Mouse (Mus musculus) regulatory T cell (primary cell): ENCODE results near the gene Utp3.
"Not testable (repeated sequence)": the region's sequence is repeated elsewhere in the genome, so short reads cannot be mapped to it uniquely, and the experiment has no call there.

Experiments used
- in situ Hi-C: fragments of 300-600 bp; cut with MboI, MseI; formaldehyde crosslinking; loops from one replicate; pipeline ENCODE4 v1.15.1; 2025; ENCODE audit warnings: high pct_unique_total_duplicates

Gene Utp3

DNA sequence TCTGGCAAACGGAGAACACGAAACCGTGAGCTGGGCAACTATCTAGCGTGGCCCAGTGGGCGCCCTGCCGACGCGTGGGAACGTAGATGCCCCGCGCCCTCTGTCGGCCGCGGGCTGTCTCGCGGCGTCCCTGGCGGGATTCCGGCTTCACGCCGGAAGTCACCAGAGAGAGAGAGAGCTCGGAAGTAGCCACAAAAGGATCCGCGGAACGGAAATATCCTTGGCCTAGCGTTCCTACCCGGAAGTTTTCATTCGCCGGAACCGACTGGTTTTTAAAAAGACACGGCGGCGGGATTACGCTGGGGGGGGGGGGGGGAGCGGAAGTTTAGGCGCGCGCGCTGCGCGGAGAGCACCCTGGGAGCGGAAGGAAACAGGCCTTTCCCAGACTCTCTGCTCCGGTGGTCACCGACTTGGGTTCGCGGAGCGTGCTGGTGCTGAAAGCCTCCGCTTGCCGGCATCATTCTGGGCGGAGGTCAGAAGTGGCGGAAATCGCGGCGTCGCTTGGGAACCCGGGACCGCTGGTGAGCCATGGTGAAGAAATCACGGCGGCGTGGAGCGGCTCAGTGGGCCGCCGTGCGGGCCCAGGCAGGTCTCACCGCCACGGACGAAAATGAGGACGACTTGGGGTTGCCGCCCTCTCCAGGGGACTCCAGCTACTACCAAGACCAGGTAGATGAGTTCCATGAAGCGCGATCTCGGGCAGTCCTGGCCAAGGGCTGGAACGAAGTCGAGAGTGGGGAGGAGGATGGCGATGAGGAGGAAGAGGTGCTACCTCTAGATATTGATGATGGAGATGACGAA is at the start of gene Utp3:
Utp3 (plus strand) TSS at position 377 of the 801 bp plus-strand sequence.
- in situ Hi-C loops: no loop called here

DNA sequence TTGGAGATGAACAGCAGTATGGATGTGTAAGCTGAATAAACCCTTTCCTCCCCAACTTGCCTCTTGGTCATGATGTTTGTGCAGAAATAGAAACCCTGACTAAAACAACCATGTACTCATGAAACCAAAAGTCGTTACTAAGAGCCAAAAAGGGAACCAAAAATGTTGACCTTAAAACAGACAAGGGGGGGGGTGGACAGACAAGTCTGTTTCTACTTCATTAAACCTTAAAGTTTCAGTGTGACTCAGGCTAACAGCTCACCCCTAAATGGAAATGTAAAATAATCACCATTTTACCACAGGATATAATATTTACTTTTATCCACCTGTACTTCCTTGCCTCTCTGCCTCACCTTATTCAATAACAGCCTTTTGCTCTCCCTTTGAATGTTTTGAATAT is 45.7 kb upstream of the Utp3 start:
- in situ Hi-C loops: no loop called here

DNA sequence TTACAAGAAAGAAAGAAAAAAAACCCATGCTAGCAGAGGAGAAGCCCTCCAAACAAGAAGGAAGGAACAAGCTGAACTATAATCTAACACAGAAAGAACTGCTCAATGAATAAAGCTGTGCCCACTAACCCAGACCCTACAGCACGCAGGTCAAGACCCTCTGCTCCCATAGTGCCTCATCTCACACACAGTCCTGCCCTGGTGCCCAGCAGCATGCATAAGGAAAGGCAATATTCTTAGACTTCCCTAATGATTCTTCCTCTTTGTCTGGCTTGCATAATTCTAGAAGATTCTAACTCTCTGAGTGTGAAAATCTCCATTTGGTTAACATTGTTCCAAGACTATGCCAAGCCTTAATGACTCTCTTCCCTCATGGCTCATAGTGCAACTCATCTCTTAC is 45.3 kb upstream of the Utp3 start:
- in situ Hi-C loops: no loop called here

DNA sequence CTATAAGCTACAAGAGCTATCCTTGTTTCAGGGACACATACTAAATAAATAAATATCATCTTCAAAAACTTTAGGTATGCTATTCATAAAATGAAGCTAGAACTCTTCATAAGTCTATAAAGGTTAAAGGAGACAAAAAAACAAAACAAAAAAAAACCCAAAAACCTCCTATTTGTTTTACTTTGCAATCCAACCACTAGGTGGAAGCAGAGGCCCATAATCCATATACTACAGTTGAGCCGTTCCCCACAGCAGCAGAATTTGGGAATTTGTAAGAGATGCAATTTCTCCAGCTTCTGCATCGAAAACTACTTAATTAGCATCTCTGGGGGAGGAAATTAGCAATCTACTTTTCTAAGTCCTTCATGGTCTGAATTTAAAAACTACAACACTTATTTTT is 35.0 kb upstream of the Utp3 start:
- in situ Hi-C loops: no loop called here

DNA sequence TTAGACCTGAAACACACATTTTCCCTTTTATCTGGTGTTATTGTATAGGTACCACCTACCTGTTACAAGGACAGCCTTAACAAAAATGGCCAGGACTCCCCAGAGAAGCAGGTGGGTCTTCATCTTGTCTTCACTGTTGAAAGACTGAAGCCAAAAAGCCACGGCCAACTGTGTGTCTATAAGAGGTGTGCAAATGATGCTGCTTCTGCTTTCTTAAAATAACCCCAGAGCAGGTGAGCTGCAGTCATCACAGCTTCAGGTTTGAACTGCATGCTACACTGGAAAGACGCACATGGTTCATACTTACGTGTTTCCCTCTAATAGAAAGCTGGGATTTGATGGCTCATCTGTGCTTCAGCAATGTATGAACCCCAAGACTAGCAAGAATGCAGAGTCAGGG is 26.6 kb upstream of the Utp3 start, which contains the start of gene Jchain:
Jchain (minus strand) TSS at position 235 of the 400 bp plus-strand sequence.
- in situ Hi-C loops: no loop called here

DNA sequence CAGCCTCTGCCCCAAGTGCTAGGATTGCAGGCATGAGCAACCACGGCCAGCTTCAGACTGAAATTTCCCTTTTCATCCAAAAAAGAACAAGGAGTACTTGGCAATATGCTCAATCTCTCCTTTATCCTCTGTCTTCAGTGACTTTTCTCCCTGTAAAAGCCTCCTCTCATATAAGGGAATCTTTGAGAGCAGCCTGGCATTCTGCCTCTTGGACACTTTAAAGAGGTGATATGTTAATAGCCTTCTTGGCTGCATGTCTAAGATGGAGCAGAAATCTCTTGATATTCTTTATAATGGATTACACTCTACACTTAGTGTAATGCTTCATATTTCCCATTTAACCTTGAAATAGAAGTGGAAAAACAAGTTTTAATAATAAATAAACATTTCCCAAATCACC is 23.4 kb upstream of the Utp3 start:
- in situ Hi-C loops: no loop called here

DNA sequence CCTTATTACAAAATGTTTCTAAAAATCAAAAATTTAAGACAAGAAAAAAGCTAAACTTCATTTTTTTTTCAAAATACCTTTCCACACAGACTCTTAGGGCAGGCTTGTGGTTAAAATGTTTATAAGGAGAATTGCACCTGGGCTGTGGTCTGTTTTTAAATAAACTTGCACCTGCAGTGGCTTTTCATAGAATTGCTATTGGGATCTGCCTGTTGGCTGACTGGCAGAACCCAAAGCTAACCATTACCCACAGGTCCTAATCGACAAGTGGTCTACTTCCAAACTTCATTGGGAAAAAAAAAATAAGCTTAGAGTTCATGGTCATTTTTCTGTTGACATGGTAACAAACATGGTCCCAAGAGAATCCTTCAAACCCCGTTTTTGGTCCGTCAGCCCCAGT is 19.6 kb upstream of the Utp3 start:
- in situ Hi-C loops: no loop called here

DNA sequence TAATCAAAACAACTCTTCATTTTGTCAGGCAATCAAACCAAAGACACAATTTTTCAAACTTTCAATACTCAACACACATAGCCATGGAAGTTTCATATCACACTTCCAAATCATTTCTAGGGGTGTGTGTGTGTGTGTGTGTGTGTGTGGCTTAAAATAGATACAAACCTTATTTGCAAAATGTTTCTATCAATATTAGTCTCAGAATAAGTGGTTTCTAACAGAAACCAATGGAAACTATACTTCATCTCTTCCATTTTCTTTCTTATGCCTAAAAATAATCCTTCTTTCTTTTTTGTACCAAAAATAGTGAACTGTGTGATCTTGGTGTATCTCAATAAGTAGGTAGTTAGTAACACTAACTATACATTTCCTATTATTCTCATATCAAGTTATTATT is 13.4 kb upstream of the Utp3 start:
- in situ Hi-C loops: no loop called here

DNA sequence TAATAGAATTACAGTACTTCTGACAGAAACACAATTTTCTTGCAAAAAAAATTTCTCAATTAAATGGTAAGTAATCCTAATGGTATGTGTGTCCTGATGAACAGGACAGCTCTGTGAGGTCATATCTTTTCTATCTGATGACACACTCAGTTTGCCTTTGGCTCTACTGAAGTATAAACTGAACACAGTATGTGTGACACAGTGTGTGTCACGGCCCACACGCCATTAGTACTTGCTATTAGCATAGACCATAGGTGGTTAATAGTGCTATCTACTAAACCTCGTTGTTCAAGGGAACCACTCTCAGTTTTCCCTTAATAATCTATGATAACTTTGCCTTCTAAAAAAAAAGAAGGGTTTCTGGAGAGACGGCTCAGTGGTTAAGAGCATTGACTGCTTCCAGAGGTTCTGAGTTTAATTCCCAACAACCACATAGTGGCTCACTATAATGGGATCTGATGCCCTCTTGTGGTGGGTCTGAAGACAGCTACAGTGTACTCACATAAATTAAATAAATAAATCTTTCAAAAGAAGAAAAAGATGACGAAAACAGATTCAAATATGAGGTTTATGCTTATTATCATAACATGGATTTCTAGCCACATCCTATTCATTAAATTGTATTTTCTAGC is 11.5 kb upstream of the Utp3 start:
- in situ Hi-C loops: no loop called here

DNA sequence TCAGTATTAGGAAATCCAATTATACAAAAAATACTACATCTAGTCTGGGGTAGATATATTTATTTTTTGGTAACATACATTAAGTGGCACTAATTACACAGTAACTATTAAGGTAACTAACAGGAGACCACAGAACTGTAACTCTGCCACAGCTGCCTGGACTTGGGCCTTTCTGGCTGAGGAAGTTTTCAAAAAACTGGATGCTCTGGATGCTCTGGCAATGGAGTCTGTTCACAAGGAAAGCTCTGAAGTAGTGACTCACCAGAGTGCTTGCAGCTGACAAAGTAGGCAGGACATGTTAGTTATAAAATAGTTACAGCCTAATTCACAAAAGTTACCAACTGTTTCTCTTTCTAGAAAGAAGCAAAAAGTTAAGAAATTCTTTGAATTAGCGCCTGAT is 9.9 kb upstream of the Utp3 start:
- in situ Hi-C loops: not testable (repeated sequence)

DNA sequence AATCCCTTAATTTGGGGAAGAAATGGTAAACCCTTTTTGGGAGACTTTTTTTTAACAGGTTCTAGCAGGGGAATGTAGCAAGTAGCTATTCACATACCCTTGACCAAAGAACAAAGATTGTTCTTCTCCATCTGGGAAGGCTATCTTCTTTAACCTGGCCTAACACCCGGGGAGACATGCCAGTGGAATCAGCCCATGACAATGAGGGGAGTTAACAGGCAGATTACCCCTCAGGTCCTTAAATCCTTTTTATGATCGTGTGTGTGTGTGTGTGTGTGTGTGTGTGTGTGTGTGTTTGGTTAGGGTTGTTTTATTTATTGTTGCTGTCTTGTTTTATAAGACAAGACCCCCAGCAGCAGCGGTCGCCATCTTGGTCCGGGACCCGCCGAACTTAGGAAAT is 8.7 kb upstream of the Utp3 start:
- in situ Hi-C loops: no loop called here

DNA sequence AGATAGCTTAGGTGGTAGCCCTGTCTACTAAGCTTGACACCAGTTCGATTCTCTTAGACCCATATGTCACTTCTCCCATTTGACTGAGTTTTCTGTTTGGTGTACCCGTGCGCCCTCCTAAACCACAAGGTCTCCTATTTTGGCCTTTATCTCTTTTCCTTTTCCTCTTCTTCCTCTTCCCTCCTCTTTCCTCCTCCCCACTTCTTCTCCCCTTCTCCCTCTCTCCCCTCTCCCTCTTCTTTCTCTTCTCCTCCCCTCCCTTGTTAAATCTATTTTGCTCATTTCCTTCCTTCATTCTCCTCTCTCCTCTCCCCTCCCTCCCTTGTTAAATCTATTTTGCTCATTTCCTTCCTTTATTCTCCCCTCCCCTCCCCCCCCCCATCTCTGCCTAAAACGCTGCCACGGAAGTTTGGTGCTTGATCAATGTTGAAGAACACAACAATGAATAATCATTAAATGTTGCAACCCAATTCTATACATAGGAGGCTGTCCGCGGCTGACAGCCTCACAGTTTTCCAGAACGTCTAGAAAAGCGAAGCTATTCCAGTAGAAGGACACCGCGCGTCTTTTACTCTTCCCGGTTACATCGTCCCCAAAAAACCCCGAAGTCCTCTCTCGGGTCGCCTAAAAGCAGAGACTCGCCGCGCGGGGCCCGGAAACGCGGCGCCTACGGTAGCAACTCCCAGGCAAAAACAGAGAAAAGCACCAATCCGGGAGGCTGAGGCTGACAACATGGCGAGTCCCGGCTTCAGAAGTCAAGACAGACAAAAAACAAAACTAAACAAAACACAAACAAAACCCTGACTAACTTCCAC is 784 bp upstream of the Utp3 start:
- in situ Hi-C loops: no loop called here

DNA sequence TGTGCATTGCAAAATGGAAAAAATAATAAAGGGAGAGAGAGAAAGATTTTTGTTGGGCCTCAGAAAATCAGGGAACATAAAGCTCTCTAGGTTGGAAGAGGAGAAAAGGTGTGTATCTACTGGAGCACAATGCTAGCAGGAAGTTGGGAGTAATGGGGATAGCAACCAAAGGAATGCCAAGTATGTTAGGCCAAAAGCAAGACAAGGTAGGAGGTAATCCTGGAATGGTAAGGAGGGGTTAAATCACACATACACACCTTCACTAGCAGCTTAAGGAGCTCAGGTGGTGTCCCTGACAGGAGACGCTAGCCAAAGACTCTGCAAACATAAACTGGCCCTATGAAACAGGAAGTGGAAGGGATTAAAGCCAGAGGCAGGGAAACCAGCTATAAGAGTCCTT is 4.7 kb downstream of the Utp3 start:
- in situ Hi-C loops: no loop called here

DNA sequence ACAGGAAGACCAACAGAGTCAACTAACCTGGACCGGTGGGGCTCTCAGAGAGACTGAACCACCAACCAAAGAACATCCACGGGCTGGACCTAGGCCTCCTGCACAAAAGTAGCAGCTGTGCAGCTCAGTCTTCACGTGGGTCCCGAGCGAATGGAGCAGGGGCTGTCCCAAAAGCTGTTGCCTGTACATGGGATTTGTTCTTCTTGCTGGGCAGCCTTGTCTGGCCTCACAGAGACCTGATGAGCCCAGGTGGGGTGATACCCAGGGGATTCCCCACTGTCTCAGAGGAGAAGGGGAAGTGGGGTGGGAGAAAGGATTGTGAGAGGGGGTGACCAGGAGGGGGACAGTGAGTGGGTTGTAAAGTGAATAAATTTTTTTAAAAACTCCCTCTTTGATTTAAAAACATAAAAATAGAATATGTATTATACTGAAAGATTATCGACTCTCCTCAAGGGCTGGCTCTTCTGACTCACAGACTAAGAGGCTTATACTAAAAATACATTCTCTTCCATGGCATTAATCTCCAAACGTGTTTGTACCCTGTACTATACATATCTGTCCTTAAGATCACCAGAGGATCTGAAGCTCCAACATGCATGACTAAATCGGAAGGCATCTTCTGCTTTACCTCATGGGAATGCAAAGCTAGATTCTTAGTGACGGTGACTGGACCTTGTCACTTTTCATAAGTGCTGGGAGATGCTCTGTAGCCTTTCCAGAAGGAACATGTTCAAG is 7.0 kb downstream of the Utp3 start:
- in situ Hi-C loops: loop anchor here (5.0 kb wide), 1 partner anchor 201 kb away; the partner anchor contains the start of gene Dck

DNA sequence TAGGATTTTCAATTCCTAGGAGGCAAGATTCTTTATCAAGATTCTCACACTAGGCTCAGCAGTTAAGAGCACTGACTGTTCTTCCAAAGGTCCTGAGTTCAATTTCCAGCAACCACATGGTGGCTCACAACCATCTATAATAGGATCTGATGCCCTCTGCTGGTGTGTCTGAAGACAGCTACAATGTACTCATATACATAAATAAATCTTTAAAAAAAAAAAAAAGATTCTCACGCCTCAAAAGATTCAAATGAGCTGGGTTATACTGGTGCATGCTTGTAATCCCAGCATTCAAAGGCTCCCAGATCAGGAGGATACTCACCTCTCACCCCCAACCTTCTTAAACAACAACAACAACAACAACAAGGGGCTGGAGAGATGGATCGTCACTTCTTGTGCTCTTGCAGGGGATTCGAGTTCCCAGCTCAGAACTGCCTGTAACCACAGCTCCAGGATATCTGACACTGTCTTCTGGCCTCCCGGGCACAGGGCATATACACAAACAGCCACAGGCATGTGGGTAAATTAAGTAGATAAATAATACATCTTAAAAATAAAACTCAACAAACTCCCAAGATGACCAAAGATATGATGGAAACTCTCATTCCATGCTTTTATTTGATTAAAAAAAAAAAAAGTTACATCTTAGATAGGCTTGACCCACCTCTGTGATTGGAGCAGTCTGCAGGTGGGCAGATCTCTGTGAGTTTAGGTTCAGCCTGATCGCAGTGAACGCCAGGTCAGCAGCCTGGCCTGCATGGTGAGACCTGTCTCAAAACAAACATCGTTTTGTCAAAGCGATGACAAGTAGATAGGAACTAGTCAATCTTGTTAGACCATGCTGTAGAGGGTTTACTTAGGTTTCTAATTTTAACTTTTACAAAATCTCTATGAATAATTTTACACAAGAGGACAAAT is 8.9 kb downstream of the Utp3 start:
- in situ Hi-C loops: loop anchor here (5.0 kb wide), 1 partner anchor 199 kb away; the partner anchor contains the start of gene Dck

DNA sequence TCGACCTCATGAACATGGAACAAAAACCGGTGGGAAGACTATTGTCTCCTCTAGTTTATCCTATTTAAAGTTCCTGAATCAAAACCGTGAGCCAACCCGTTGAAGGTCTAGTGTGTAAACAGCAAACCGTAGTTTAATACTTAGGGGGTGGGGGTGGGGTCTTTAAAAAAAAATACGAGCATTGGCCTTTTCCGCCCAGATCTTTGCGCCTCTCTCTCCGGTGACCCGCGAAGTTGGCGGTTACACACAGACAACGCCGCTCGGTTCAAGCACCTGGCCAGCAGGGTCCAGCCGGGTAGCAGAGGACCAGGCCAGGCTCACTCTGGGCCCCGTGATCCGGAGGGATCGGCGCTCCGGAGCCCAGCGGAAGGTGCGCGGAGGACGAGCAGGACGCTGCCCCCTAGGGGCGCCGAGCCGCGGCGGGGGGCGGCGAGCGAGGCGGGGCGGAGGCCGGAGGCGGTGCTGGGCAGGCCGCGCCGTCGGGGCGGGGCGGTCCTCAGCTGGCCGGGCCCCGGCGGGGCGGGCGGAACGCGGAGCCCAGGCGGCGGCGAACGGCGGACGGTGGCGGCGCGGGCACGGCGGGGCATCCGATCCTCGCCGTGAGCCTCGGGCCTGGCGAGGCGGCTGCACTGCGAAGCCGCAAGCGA is 10.4 kb downstream of the Utp3 start, which contains the start of gene Rufy3:
Rufy3 (plus strand) TSS at position 540 of the 647 bp plus-strand sequence.
- in situ Hi-C loops: loop anchor here (5.0 kb wide), 1 partner anchor 198 kb away; the partner anchor contains the start of gene Dck

DNA sequence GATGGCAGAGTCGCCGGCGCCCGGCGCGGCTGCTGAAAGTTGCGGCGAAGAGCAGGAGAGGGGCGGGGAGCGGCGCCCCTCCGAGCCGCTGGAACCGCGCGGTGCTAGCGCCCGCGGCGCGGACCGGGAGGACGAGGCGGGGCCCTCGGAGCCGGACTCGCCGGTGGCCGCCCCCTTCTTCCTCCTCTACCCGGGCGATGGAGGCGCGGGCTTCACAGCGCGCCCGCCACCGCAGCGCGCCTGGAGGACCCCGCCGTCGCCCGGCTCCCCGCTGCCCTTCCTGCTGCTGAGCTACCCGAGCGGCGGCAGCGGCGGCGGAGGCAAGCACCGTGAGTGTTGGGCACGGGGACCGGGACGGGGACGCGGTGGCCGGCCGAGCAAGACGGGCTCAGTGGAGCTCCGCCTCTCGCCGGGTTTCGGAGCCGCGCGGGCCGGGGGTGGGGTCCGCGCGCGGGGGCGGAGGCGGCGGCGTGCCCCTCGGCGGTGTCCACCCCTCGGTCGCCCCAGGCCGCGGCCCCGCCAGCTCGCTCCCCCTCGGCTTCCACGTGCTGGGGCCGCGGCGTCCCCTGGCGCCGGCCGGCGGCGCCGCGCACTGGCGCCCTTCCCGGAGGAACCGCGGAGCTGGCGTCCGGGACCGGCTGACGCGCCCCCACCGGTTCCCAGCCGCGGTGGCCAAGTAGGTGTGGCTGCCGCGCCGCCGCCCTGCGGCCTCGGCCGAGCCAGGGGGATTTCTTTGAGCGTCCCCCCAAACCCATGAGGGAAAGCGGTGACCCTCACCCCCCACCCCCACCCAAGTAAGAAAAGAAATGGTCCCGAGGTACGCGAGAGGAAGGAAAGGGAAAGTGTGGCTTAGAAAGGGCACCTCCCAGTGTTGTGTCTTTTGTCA is 11.1 kb downstream of the Utp3 start:
- in situ Hi-C loops: no loop called here

DNA sequence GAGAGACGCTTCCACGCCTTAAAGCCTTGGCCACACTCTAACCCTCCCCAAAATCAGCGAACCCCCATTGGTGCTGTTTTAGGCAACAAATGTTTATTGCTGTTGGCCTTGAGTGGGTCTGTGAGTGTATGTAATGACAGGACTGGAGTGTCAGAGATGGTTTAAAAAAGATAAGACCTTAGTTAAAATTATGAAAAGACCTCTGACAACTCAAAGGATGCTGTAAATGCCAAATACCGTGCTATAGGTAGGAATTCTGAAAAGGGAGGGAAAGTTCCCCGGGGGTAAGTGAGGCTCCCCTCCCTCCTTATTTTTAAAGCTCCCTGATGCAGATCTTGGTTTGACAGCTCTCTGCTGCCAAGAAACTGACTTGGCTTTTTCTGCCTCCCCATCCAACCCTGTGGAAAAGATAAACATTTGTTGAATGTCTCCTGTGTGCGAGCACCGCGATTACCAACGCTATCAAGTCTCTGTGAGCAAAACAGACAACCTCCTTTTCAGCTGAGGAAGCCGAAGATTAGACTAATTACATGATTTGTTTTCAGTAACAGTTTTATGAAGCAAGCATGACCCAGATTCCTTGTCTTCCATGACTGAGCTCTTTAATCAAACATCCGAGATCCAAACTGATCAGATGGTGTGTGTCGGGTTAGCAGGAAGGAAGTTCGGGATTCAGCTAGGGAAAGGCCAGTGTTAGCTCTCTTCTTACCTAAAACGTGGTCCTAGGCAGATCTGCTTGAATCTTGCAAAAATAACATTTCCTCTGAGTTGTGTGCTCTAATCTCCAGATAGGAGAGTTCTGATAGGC is 12.0 kb downstream of the Utp3 start:
- in situ Hi-C loops: no loop called here
